Mouse (Mus musculus): ENCODE results near the gene Pfn3.

GRCm38 (mm10) chr13:55445361-55446091, 30.5 kb upstream of the Pfn3 start:
- no peak for TF ChIP-seq POLR2A (IDR thresholded peaks at IDR 0.05; ENCODE audit: borderline replicate concordance, low read depth, low read length)
- no peak for TF ChIP-seq CTCF (IDR thresholded peaks at IDR 0.05; ENCODE audit: low read depth, low read length)

Data from bone marrow macrophage, adult 2 months (primary cell).